Mouse (Mus musculus) c-Kit-positive CD71-negative TER-119-negative erythroid progenitor cells, embryonic 14.5 days (primary cell): ENCODE measurements at regions not wholly inside any gene's neighbourhood (a gene's known extent, or its start where the extent isn't known, plus 50 kb on each side); places are given as distances from the start of the nearest gene placed in this dataset.
A peak's percentile ranks its signal among the peaks of the same experiment; 100 is the strongest.

ENCODE experiments used
- DNase-seq: peaks from one replicate; pipeline ENCODE4 v3.0.0-alpha.2; 2013; ENCODE audit warnings: low read depth

GRCm38 (mm10) chr3:115766153-115766552 lies 51.3 kb upstream of the S1pr1 start:
- DNase-seq: no peak

GRCm38 (mm10) chr3:115768290-115768689 lies 53.4 kb upstream of the S1pr1 start:
- no peak for DNase-seq

- peak; percentile 35 for DNase-seq
Measured at GRCm38 (mm10) chr3:115768761-115769530, 54.1 kb upstream of the S1pr1 start.

- no peak for DNase-seq
Measured at GRCm38 (mm10) chr3:115772676-115773075, 57.8 kb upstream of the S1pr1 start.

- no peak for DNase-seq
Measured at GRCm38 (mm10) chr3:115774321-115774720, 59.4 kb upstream of the S1pr1 start.

GRCm38 (mm10) chr3:115774723-115775122 lies 59.9 kb upstream of the S1pr1 start:
- DNase-seq: no peak

GRCm38 (mm10) chr3:115779144-115779890 lies 64.4 kb upstream of the S1pr1 start:
- no peak for DNase-seq

GRCm38 (mm10) chr3:115779906-115780305 lies 65.0 kb upstream of the S1pr1 start:
- DNase-seq: no peak

GRCm38 (mm10) chr3:115782726-115783125 lies 67.9 kb upstream of the S1pr1 start:
- no peak for DNase-seq

- no peak for DNase-seq
Measured at GRCm38 (mm10) chr3:115787360-115787759, 72.5 kb upstream of the S1pr1 start.

GRCm38 (mm10) chr3:115788525-115788924 lies 73.7 kb upstream of the S1pr1 start:
- DNase-seq: no peak

GRCm38 (mm10) chr3:115789063-115789462 lies 74.2 kb upstream of the S1pr1 start:
- no peak for DNase-seq

- DNase-seq: no peak
Measured at GRCm38 (mm10) chr3:115792606-115793005, 77.7 kb upstream of the S1pr1 start.

- DNase-seq: no peak
Measured at GRCm38 (mm10) chr3:115793344-115794059, 78.6 kb upstream of the S1pr1 start.

- no peak for DNase-seq
Measured at GRCm38 (mm10) chr3:115799326-115799725, 84.5 kb upstream of the S1pr1 start.

GRCm38 (mm10) chr3:115799981-115800380 lies 85.1 kb upstream of the S1pr1 start:
- no peak for DNase-seq

GRCm38 (mm10) chr3:115800873-115801272 lies 86.0 kb upstream of the S1pr1 start:
- no peak for DNase-seq

GRCm38 (mm10) chr3:115801581-115802200 lies 85.9 kb upstream of the Dph5 start:
- DNase-seq: no peak

- DNase-seq: no peak
Measured at GRCm38 (mm10) chr3:115804616-115805015, 83.0 kb upstream of the Dph5 start.

GRCm38 (mm10) chr3:115807032-115807431 lies 80.6 kb upstream of the Dph5 start:
- DNase-seq: no peak

GRCm38 (mm10) chr3:115815168-115815567 lies 72.5 kb upstream of the Dph5 start:
- no peak for DNase-seq

GRCm38 (mm10) chr3:115815571-115816156 lies 72.0 kb upstream of the Dph5 start:
- peak; percentile 43 for DNase-seq
